Mouse (Mus musculus): ENCODE results near the gene B3galt4. TPM values are rescaled to one million over a fixed set of nuclear protein-coding genes. Genes with fewer than 3 reads are reported as not detected.

B3galt4 gene
- total and polyA plus RNA-seq, 3 experiments: 1.9 to 10.9 (median 3.6) TPM

DNA sequence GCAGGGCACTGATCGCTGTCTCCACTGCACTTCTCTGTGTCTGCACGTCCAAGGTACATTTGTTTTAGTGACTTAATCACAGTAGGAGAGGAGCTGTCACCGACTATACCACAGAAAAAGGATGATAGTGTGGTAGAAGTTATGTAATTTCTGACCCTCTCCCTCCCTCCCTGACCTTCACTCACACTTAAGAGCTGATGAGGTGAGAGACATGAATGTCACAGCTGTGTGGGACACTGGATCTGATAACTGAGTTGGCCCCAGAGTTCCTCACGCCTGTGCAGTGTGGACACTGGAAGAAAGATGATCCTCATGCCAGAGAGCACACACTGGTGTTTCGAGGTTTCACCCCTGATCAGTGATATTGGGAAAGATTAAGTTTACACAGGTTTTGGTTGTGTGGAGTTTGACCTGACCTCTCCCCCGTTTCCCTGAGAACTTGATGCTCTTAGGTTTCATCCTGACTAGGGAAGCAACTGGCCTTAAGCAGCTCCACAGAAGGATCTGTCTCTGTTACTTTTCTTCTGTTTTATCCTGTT is 28.3 kb upstream of the B3galt4 start:
- DNase-seq (ENCODE audit: low spot score): no peak
- Histone ChIP-seq H3K4me1 (ENCODE audit: insufficient read depth, low read depth, low read length) (peaks cover 48% of the 10 kb centered on the region), H3K4me3 (ENCODE audit: low read depth, low read length) (no peak overlapping the region; the same call in 1 of the 2 replicates), H3K9me3 (replicated peaks) (no peaks in the 10 kb centered on the region), H3K27me3 (ENCODE audit: insufficient read depth, low read length) (peaks cover 9% of the 10 kb centered on the region), H3K36me3 (replicated peaks) (peaks cover 13% of the 10 kb centered on the region)
- no peak for ATAC-seq (ENCODE audit: extremely low read depth, insufficient number of reproducible peaks, low FRiP score, poor library complexity, severe bottlenecking)
- TF ChIP-seq POLR2AphosphoS5 (IDR thresholded peaks at IDR 0.05; ENCODE audit: insufficient replicate concordance, low read depth, low read length): no peak
- no peak for TF ChIP-seq GATA2 (IDR thresholded peaks at IDR 0.05; ENCODE audit: borderline replicate concordance, low read depth, low read length)
- no peak for TF ChIP-seq TAL1 (conservative IDR thresholded peaks at IDR 0.05; ENCODE audit: low read depth, low read length)
- no peak for TF ChIP-seq GATA1 (IDR thresholded peaks at IDR 0.05; ENCODE audit: borderline replicate concordance, low read length)
- no peak for TF ChIP-seq CTCF (IDR thresholded peaks at IDR 0.05; ENCODE audit: low read depth, low read length)

- no peaks in the 10 kb centered on the region for H3K9me3 ChIP-seq (replicated peaks)
Measured at GRCm38 (mm10) chr17:33978631-33979031, 27.3 kb upstream of the B3galt4 start.

GRCm38 (mm10) chr17:33977861-33978557 is 26.7 kb upstream of the B3galt4 start:
- H3K4me3 ChIP-seq (ENCODE audit: low read depth, low read length): peak overlapping the region; percentile 77
- DNase-seq (ENCODE audit: low spot score): no peak
- H3K4me1 ChIP-seq (ENCODE audit: insufficient read depth, low read depth, low read length): peaks cover 53% of the 10 kb centered on the region
- peaks cover 9% of the 10 kb centered on the region for H3K27me3 ChIP-seq (ENCODE audit: insufficient read depth, low read length)
- no peaks in the 10 kb centered on the region for H3K9me3 ChIP-seq (replicated peaks)
- TF ChIP-seq GATA2 (IDR thresholded peaks at IDR 0.05; ENCODE audit: borderline replicate concordance, low read depth, low read length) (no peak), TAL1 (conservative IDR thresholded peaks at IDR 0.05; ENCODE audit: low read depth, low read length) (no peak), CTCF (IDR thresholded peaks at IDR 0.05; ENCODE audit: low read depth, low read length) (no peak), POLR2AphosphoS5 (IDR thresholded peaks at IDR 0.05; ENCODE audit: insufficient replicate concordance, low read depth, low read length) (no peak), GATA1 (IDR thresholded peaks at IDR 0.05; ENCODE audit: borderline replicate concordance, low read length) (no peak)
- no peak for ATAC-seq (ENCODE audit: extremely low read depth, insufficient number of reproducible peaks, low FRiP score, poor library complexity, severe bottlenecking)
- peaks cover 16% of the 10 kb centered on the region for H3K36me3 ChIP-seq (replicated peaks)

More at GRCm38 (mm10) chr17:33978631-33979031, 27.3 kb upstream of the B3galt4 start:
- H3K27me3 ChIP-seq (ENCODE audit: insufficient read depth, low read length): peaks cover 9% of the 10 kb centered on the region
- TF ChIP-seq TAL1 (conservative IDR thresholded peaks at IDR 0.05; ENCODE audit: low read depth, low read length) (no peak), GATA2 (IDR thresholded peaks at IDR 0.05; ENCODE audit: borderline replicate concordance, low read depth, low read length) (no peak), POLR2AphosphoS5 (IDR thresholded peaks at IDR 0.05; ENCODE audit: insufficient replicate concordance, low read depth, low read length) (no peak), GATA1 (IDR thresholded peaks at IDR 0.05; ENCODE audit: borderline replicate concordance, low read length) (no peak), CTCF (IDR thresholded peaks at IDR 0.05; ENCODE audit: low read depth, low read length) (no peak)
- H3K36me3 ChIP-seq (replicated peaks): peaks cover 16% of the 10 kb centered on the region
- H3K4me3 ChIP-seq (ENCODE audit: low read depth, low read length): peak overlapping the region; percentile 77
- peak; percentile 92 for ATAC-seq (ENCODE audit: extremely low read depth, insufficient number of reproducible peaks, low FRiP score, poor library complexity, severe bottlenecking)
- peaks cover 51% of the 10 kb centered on the region for H3K4me1 ChIP-seq (ENCODE audit: insufficient read depth, low read depth, low read length)
- DNase-seq (ENCODE audit: low spot score): peak; percentile 84

GRCm38 (mm10) chr17:33973572-33973971 is 22.3 kb upstream of the B3galt4 start:
- Histone ChIP-seq H3K4me1 (ENCODE audit: insufficient read depth, low read depth, low read length) (peaks cover 21% of the 10 kb centered on the region), H3K9me3 (replicated peaks) (peaks cover 8% of the 10 kb centered on the region), H3K27me3 (ENCODE audit: insufficient read depth, low read length) (peaks cover 6% of the 10 kb centered on the region), H3K4me3 (ENCODE audit: low read depth, low read length) (no peak overlapping the region), H3K36me3 (replicated peaks) (peaks cover 16% of the 10 kb centered on the region)
- DNase-seq (ENCODE audit: low spot score) (no peak), ATAC-seq (ENCODE audit: extremely low read depth, insufficient number of reproducible peaks, low FRiP score, poor library complexity, severe bottlenecking) (no peak)
- TF ChIP-seq POLR2AphosphoS5 (IDR thresholded peaks at IDR 0.05; ENCODE audit: insufficient replicate concordance, low read depth, low read length): no peak
- TF ChIP-seq TAL1 (conservative IDR thresholded peaks at IDR 0.05; ENCODE audit: low read depth, low read length): no peak
- no peak for TF ChIP-seq CTCF (IDR thresholded peaks at IDR 0.05; ENCODE audit: low read depth, low read length)
- TF ChIP-seq GATA1 (IDR thresholded peaks at IDR 0.05; ENCODE audit: borderline replicate concordance, low read length): no peak
- TF ChIP-seq GATA2 (IDR thresholded peaks at IDR 0.05; ENCODE audit: borderline replicate concordance, low read depth, low read length): no peak

DNA sequence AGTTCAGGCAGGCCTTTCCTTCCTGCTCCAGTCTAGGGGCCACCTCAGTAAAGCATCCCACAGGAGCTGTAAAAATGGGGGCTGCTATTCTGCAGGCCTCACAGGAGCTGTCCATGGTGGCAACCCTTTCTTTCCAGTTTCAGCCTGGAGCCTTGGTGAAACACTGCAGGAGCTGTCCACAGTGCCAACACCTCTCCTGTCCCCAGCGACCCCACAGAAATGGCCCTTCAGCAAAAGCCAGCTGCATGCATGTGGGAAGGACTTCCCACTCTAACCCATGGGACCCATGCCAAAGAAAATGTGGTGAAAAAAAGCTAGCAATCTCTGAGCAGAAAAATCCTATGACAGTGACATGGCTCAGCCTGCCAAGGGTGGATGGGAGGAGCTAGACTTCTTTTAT is 21.4 kb upstream of the B3galt4 start:
- TF ChIP-seq GATA1 (IDR thresholded peaks at IDR 0.05; ENCODE audit: borderline replicate concordance, low read length): no peak
- no peak for TF ChIP-seq GATA2 (IDR thresholded peaks at IDR 0.05; ENCODE audit: borderline replicate concordance, low read depth, low read length)
- TF ChIP-seq CTCF (IDR thresholded peaks at IDR 0.05; ENCODE audit: low read depth, low read length): no peak
- TF ChIP-seq TAL1 (conservative IDR thresholded peaks at IDR 0.05; ENCODE audit: low read depth, low read length): no peak
- no peak for TF ChIP-seq POLR2AphosphoS5 (IDR thresholded peaks at IDR 0.05; ENCODE audit: insufficient replicate concordance, low read depth, low read length)
- Histone ChIP-seq H3K4me3 (ENCODE audit: low read depth, low read length) (no peak overlapping the region), H3K27me3 (ENCODE audit: insufficient read depth, low read length) (peaks cover 2% of the 10 kb centered on the region), H3K4me1 (ENCODE audit: insufficient read depth, low read depth, low read length) (peaks cover 16% of the 10 kb centered on the region), H3K9me3 (replicated peaks) (peaks cover 8% of the 10 kb centered on the region), H3K36me3 (replicated peaks) (peaks cover 15% of the 10 kb centered on the region)
- no peak for ATAC-seq (ENCODE audit: extremely low read depth, insufficient number of reproducible peaks, low FRiP score, poor library complexity, severe bottlenecking)
- DNase-seq (ENCODE audit: low spot score): peak; percentile 32

GRCm38 (mm10) chr17:33969394-33969793 is 18.1 kb upstream of the B3galt4 start:
- H3K9me3 ChIP-seq (replicated peaks): peaks cover 8% of the 10 kb centered on the region
- H3K4me3 ChIP-seq (ENCODE audit: low read depth, low read length): no peak overlapping the region
- H3K36me3 ChIP-seq (replicated peaks): peaks cover 26% of the 10 kb centered on the region
- no peak for DNase-seq (ENCODE audit: low spot score)
- peaks cover 11% of the 10 kb centered on the region for H3K4me1 ChIP-seq (ENCODE audit: insufficient read depth, low read depth, low read length)
- ATAC-seq (ENCODE audit: extremely low read depth, insufficient number of reproducible peaks, low FRiP score, poor library complexity, severe bottlenecking): no peak
- TF ChIP-seq TAL1 (conservative IDR thresholded peaks at IDR 0.05; ENCODE audit: low read depth, low read length): no peak
- TF ChIP-seq GATA1 (IDR thresholded peaks at IDR 0.05; ENCODE audit: borderline replicate concordance, low read length): no peak
- no peak for TF ChIP-seq GATA2 (IDR thresholded peaks at IDR 0.05; ENCODE audit: borderline replicate concordance, low read depth, low read length)
- no peak for TF ChIP-seq CTCF (IDR thresholded peaks at IDR 0.05; ENCODE audit: low read depth, low read length)
- TF ChIP-seq POLR2AphosphoS5 (IDR thresholded peaks at IDR 0.05; ENCODE audit: insufficient replicate concordance, low read depth, low read length): no peak
- no peaks in the 10 kb centered on the region for H3K27me3 ChIP-seq (ENCODE audit: insufficient read depth, low read length)

Data from G1E (cell line).